8 mouse cellular contexts compared by ENCODE assay signal in genomic region chr1:24683947-24684346, GRCm38 (mm10). TPM values are rescaled to one million over a fixed set of nuclear protein-coding genes. Genes with fewer than 3 reads are reported as not detected.
DNase-seq lines count a peak whose midpoint lies in the region; ATAC-seq lines count a peak whose summit lies in the region.

No protein-coding gene starts in this region.

- peak; percentile 97 for ATAC-seq in lung, embryonic 16.5 days (ENCODE audit: low read depth)
- ATAC-seq in forebrain, embryonic 11.5 days (replicated peaks; ENCODE audit: low FRiP score) = peak; percentile 98

- H3K36me3 ChIP-seq in lung, embryonic 16.5 days (ENCODE audit: control insufficient read depth, insufficient read depth, low read length) = peaks cover 3% of the 10 kb centered on the region
- no peaks in the 10 kb centered on the region for H3K36me3 ChIP-seq in forebrain, embryonic 11.5 days (ENCODE audit: control insufficient read depth, insufficient read depth, low read length)

- H3K27me3 ChIP-seq in lung, embryonic 16.5 days (ENCODE audit: control insufficient read depth, insufficient read depth, low read depth, low read length) = no peaks in the 10 kb centered on the region
- H3K27me3 ChIP-seq in forebrain, embryonic 11.5 days (ENCODE audit: control insufficient read depth, insufficient read depth, low read length) = no peaks in the 10 kb centered on the region

- no peak overlapping the region for H3K9ac ChIP-seq in lung, embryonic 16.5 days (ENCODE audit: low read length)
- no peak overlapping the region for H3K9ac ChIP-seq in forebrain, embryonic 11.5 days (ENCODE audit: low read length)

- DNase-seq in lung, postnatal 14 days = no peak
- DNase-seq in forebrain, embryonic 11.5 days (ENCODE audit: low spot score) = peak; percentile 67
- DNase-seq in liver = peak; percentile 21
- peak; percentile 28 for DNase-seq in retina, embryonic 14.5 days (ENCODE audit: low spot score)
- DNase-seq in right cerebral cortex, postnatal 14 days = no peak
- no peak for DNase-seq in spleen, postnatal 36 days (ENCODE audit: low spot score in 2 of 2)
- no peak for DNase-seq in right cerebral cortex, adult 18-20 months

- 87% methylated on average over 1 of the region's 1 CpGs for WGBS in lung, embryonic 16.5 days
- WGBS in forebrain, embryonic 11.5 days = 77% methylated on average over 1 of the region's 1 CpGs

- no peak overlapping the region for H3K4me3 ChIP-seq in lung, embryonic 16.5 days (ENCODE audit: low read length)
- no peak overlapping the region for H3K4me3 ChIP-seq in forebrain, embryonic 11.5 days (ENCODE audit: low read depth, low read length)

- peaks cover 3% of the 10 kb centered on the region; the same call in 1 of the 2 replicates for H3K4me1 ChIP-seq in lung, embryonic 16.5 days (replicated peaks; ENCODE audit: control insufficient read depth, insufficient read depth, low read length)
- no peaks in the 10 kb centered on the region; the same call in 1 of the 2 replicates for H3K4me1 ChIP-seq in forebrain, embryonic 11.5 days (replicated peaks; ENCODE audit: control insufficient read depth, insufficient read depth, low read length)

- no peak overlapping the region for H3K27ac ChIP-seq in lung, embryonic 16.5 days (ENCODE audit: low read length)
- H3K27ac ChIP-seq in forebrain, embryonic 11.5 days (ENCODE audit: low read depth, low read length) = no peak overlapping the region

- H3K9me3 ChIP-seq in lung, embryonic 16.5 days (ENCODE audit: control insufficient read depth, low read length) = no peaks in the 10 kb centered on the region
- H3K9me3 ChIP-seq in forebrain, embryonic 11.5 days (ENCODE audit: control insufficient read depth, low read length) = no peaks in the 10 kb centered on the region

- H3K4me2 ChIP-seq in lung, embryonic 16.5 days (ENCODE audit: low read depth, low read length) = no peak overlapping the region
- no peak overlapping the region for H3K4me2 ChIP-seq in forebrain, embryonic 11.5 days (ENCODE audit: low read depth, low read length, severe bottlenecking)

RNA-seq across cellular contexts. Expression of gene Lmbrd1, which starts 5.5 kb away (rescaled TPM):
- 32.9 and 37.2 TPM in 2 replicates for polyA plus RNA-seq in lung, embryonic 16.5 days (2015; fragmentation: Nextera tagmentation; extraction: Ambion mirVana)
- 24.7 and 29.4 TPM in 2 replicates for polyA plus RNA-seq in forebrain, embryonic 11.5 days (2014; fragmentation: Nextera tagmentation; extraction: Ambion mirVana)

Comparison
In these comparisons a context has a peak if more than half of its experiments do, and no peak if none do; other contexts are left out.
1. DNase-seq: peak in forebrain, embryonic 11.5 days (single experiment), liver (single experiment) and retina, embryonic 14.5 days (single experiment); none in lung, postnatal 14 days (single experiment), right cerebral cortex, postnatal 14 days (single experiment), spleen, postnatal 36 days (0 of 2) and right cerebral cortex, adult 18-20 months (single experiment).